Mouse (Mus musculus) intestine, embryonic 16.5 days (tissue): ENCODE data around the gene Rxfp2. TPM values are rescaled to one million over a fixed set of nuclear protein-coding genes. Genes with fewer than 3 reads are reported as not detected.

Experiments
- ATAC-seq: fragments of 200-750 bp; cut with Nextera tagmentation; 2 replicates; pipeline ENCODE4 v1.8.0; 2017; ENCODE audit warnings: moderate TSS enrichment, moderate library complexity
- H3K27ac ChIP-seq: fragments of 300-500 bp; sonication (generic); 2 replicates; pipeline ENCODE4 v1.5.1; 2014; ENCODE audit warnings: mild to moderate bottlenecking, low read length
- H3K27me3 ChIP-seq: fragments of 300-500 bp; sonication (generic); replicated peaks from 2 replicates; pipeline ENCODE4 v1.6.1; 2014; ENCODE audit warnings: low read length, control low read depth, mixed read lengths; ENCODE audit not compliant: control insufficient read depth, insufficient read depth
- H3K36me3 ChIP-seq: fragments of 300-500 bp; sonication (generic); 2 replicates; pipeline ENCODE4 v1.6.1; 2014; ENCODE audit warnings: low read length, control low read depth; ENCODE audit not compliant: control insufficient read depth, insufficient read depth
- H3K4me1 ChIP-seq: fragments of 300-500 bp; sonication (generic); 2 replicates; pipeline ENCODE4 v1.6.1; 2014; ENCODE audit warnings: low read length, control low read depth, mixed read lengths; ENCODE audit not compliant: control insufficient read depth, insufficient read depth
- H3K4me2 ChIP-seq: fragments of 300-500 bp; sonication (generic); 2 replicates; pipeline ENCODE4 v1.6.1; 2014; ENCODE audit warnings: low read depth, low read length, control low read depth
- H3K4me3 ChIP-seq: fragments of 300-500 bp; sonication (generic); 2 replicates; pipeline ENCODE4 v1.5.1; 2014; ENCODE audit warnings: mild to moderate bottlenecking, low read length
- H3K9ac ChIP-seq: fragments of 300-500 bp; sonication (generic); 2 replicates; pipeline ENCODE4 v1.6.1; 2014; ENCODE audit warnings: low read depth, low read length
- H3K9me3 ChIP-seq: fragments of 300-500 bp; sonication (generic); 2 replicates; pipeline ENCODE4 v1.6.1; 2016; ENCODE audit warnings: low read length, control low read depth; ENCODE audit not compliant: control insufficient read depth
- WGBS: fragments of 180-500 bp; shearing (Covaris S2); extraction: QIAGEN DNeasy Blood & Tissue Kit; methylation state at CpG from one replicate; pipeline ENCODE4 v1.1.7; 2014; 5-methylcytosine and 5-hydroxymethylcytosine counted together
- polyA plus RNA-seq: library from polyadenylated mRNA; unstranded; fragments of >200 nt; fragmentation: Nextera tagmentation; extraction: Ambion mirVana; gene quantifications from 2 replicates; pipeline ENCODE4 v1.2.1, GENCODE M21; 2015

Gene Rxfp2
- polyA plus RNA-seq, 1 experiment from 2014 or later: 0.15 TPM

DNA sequence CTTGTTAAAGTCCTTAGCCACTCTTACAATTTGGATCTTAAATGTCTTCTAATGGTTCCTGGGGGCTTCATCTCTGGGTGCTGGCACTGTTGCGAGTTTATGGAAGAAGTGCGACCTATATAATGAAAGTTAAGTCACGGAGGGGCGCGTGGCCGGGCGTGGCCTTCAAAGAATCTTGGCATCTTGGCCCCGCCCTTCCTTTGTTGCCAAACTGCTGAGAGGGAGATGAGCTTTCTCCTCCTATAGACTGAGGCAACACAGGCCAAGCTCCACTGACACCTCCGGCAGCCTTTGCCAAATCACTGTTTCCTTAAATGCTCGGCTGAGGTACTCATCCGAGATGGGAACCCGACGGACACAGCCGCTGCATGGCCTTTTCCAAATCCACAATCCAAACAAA lies 64.2 kb downstream of the Rxfp2 start:
- Histone ChIP-seq H3K36me3 (no peaks in the 10 kb centered on the region), H3K27me3 (no peaks in the 10 kb centered on the region)
- no peak for ATAC-seq

DNA sequence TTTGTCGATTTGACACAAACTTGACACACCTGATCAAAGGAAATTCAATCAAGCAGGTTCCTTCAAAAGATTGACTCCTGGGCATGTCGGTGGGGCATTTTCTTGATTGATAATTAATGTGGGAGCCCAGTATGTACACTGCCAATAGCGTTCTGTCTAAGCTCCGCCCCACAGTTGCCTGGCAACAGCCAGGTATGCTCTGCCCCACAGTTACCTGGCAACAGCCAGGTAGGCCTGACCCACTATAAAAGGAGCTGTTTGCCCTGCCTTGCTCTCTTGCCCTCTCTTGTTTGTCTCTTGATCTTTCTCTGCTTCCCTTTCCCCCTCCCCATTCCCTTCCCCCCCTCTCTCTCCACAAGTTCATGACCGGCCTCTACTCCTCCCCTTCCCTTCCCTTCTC lies 64.7 kb downstream of the Rxfp2 start:
- no peak overlapping the region for H3K27ac ChIP-seq
- no peak for ATAC-seq
- no peak overlapping the region for H3K9ac ChIP-seq
- no peaks in the 10 kb centered on the region for H3K36me3 ChIP-seq
- WGBS: 41% methylated on average over 5 of the region's 5 CpGs
- H3K4me3 ChIP-seq: no peak overlapping the region
- H3K9me3 ChIP-seq: no peaks in the 10 kb centered on the region
- no peaks in the 10 kb centered on the region for H3K27me3 ChIP-seq
- H3K4me2 ChIP-seq: no peak overlapping the region
- H3K4me1 ChIP-seq: 0 out of 2 replicates have a peak, but pooled peaks cover 3% of the 10 kb centered on the region

More for the DNA sequence above, 64.2 kb downstream of the Rxfp2 start:
- 79% methylated on average over 14 of the region's 14 CpGs for WGBS
- Histone ChIP-seq H3K27ac (no peak overlapping the region), H3K9me3 (no peaks in the 10 kb centered on the region), H3K4me3 (no peak overlapping the region), H3K4me1 (0 out of 2 replicates have a peak, but pooled peaks cover 3% of the 10 kb centered on the region), H3K4me2 (no peak overlapping the region), H3K9ac (no peak overlapping the region)

DNA sequence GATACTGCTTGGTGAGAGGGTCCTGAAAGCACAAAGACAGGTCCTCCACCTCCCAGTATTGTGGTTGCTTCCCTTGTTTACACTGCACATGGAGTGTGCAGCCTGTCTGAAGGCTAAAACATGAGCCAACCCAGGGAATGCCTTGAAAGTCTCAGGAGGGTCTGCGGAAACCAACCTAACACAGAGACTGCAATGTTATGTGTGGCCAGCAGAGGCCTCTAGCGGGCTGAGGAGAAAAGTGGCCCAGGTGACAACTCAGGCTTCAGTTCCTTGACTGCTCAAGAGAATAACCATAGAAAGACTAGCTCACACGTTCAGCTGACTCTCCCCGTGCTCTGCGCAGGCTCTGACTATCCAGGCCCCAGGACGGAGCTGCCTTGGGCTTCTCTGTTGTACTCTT lies 79.1 kb downstream of the Rxfp2 start:
- Histone ChIP-seq H3K4me3 (no peak overlapping the region), H3K27ac (no peak overlapping the region), H3K9ac (no peak overlapping the region), H3K27me3 (no peaks in the 10 kb centered on the region), H3K4me2 (no peak overlapping the region), H3K9me3 (no peaks in the 10 kb centered on the region), H3K4me1 (no peaks in the 10 kb centered on the region), H3K36me3 (no peaks in the 10 kb centered on the region)
- ATAC-seq: peak; percentile 52; the same call in 1 of the 2 replicates
- 5% methylated on average over 6 of the region's 6 CpGs for WGBS

DNA sequence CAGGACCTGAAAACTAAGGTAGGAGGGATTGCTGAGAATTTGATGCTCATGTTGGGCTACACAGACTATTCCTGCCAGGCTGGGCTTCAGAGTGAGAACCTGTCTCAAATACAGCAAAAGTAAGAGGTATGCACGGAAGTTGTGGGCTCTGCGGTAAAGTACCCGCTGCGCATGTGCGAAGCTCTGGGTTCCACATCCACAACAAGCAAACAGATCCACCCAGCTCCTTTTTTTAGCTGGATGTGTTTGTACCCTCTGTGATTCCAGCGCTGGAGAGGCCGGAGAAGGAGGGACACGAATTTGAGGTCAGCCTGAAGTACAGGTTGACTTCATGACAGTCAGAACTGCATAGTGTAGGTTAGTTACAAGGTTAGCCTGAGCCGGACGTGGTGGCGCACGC lies 80.3 kb downstream of the Rxfp2 start:
- no peak overlapping the region for H3K4me2 ChIP-seq
- H3K4me3 ChIP-seq: no peak overlapping the region
- ATAC-seq: no peak
- WGBS: 89% methylated on average over 12 of the region's 12 CpGs
- H3K4me1 ChIP-seq: no peaks in the 10 kb centered on the region
- no peaks in the 10 kb centered on the region for H3K9me3 ChIP-seq
- no peak overlapping the region for H3K27ac ChIP-seq
- H3K36me3 ChIP-seq: no peaks in the 10 kb centered on the region
- no peak overlapping the region for H3K9ac ChIP-seq
- no peaks in the 10 kb centered on the region for H3K27me3 ChIP-seq

DNA sequence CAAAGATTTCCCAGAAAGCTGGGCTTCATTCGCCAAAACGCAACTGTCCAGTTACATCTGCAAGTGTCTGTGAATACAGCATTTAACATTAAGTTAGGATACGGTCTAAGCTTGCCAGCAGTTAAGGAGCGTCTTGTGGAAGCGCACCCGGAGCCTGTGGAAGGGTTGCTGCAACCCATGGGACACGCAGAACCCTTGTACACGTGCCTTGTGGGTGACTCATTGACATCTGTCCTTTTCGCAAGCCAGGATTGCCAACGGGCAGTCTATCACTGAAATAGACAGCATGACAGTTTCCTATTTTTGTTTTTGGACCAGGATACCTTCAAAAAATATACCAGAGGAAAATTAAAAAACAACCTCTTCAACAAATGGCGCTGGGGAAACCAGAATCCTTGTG lies 83.3 kb downstream of the Rxfp2 start:
- H3K27me3 ChIP-seq: no peaks in the 10 kb centered on the region
- no peaks in the 10 kb centered on the region for H3K4me1 ChIP-seq
- H3K27ac ChIP-seq: no peak overlapping the region
- no peak overlapping the region for H3K4me2 ChIP-seq
- no peak overlapping the region for H3K9ac ChIP-seq
- no peaks in the 10 kb centered on the region for H3K36me3 ChIP-seq
- no peaks in the 10 kb centered on the region for H3K9me3 ChIP-seq
- H3K4me3 ChIP-seq: no peak overlapping the region
- no peak for ATAC-seq
- WGBS: 87% methylated on average over 11 of the region's 11 CpGs

DNA sequence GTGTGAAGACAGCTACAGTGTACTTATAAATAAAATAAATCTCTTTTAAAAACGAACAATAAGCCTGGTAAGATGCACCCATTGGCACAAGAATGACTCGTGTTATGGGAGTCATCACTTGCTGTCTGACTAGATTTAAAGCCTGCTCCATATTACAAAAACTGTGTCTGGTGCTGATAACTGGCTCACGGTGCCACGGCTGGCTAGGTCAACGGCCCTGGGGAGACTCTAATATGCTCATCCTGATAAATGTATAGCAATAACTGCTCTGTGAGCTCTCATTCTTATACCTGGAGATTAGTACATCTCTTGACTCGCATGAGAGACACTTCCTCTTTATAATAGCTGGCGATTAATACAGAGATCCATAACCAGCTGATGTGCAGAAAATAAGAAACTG lies 87.9 kb downstream of the Rxfp2 start:
- Histone ChIP-seq H3K27me3 (no peaks in the 10 kb centered on the region), H3K9ac (no peak overlapping the region), H3K4me1 (no peaks in the 10 kb centered on the region), H3K9me3 (no peaks in the 10 kb centered on the region), H3K27ac (no peak overlapping the region), H3K36me3 (no peaks in the 10 kb centered on the region), H3K4me3 (no peak overlapping the region), H3K4me2 (no peak overlapping the region)
- no peak for ATAC-seq
- WGBS: 87% methylated on average over 7 of the region's 7 CpGs

DNA sequence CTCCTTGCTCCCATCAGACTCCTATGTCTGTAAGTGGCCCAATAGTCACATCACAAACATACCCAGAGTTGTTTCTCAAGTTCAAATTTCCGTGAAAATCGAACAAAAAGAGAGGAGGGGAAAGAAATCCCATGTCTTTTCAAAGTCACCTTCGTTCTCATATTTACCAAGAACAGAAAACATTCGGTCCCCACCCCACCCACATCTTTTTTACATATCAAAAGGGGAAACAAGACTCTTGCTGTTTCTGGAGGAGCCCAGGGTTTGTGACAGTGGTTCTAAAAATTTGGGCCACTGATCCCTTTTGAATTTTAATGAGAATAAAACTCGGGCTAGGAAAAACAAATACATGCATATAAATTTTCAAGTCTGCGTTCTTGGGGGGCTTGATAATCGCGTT lies 92.8 kb downstream of the Rxfp2 start:
- no peak overlapping the region for H3K27ac ChIP-seq
- H3K4me2 ChIP-seq: no peak overlapping the region
- no peak for ATAC-seq
- no peaks in the 10 kb centered on the region for H3K36me3 ChIP-seq
- 55% methylated on average over 8 of the region's 8 CpGs for WGBS
- H3K4me1 ChIP-seq: no peaks in the 10 kb centered on the region
- H3K27me3 ChIP-seq: no peaks in the 10 kb centered on the region
- no peaks in the 10 kb centered on the region for H3K9me3 ChIP-seq
- H3K9ac ChIP-seq: no peak overlapping the region
- no peak overlapping the region for H3K4me3 ChIP-seq

DNA sequence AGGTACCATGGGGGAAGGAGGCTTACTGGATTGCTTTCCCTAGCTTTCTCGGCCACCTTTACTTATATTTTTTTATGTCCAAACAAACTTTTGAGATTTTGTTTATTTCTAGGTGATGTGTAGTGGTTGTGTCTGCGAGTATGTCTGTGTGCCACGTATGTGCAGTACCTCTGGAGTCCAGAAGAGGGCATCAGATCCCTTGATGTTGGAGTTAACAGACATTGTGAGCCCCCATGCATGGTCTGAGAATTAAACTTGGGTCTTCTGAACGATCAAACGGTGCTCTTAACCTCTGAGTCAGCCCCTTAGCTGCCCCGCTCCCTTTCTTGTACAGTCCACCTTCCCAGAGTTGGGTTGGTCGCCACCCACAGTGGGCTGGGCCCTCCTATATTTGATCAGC lies 95.5 kb downstream of the Rxfp2 start:
- Histone ChIP-seq H3K27ac (no peak overlapping the region), H3K4me2 (no peak overlapping the region), H3K9ac (no peak overlapping the region), H3K4me3 (no peak overlapping the region), H3K36me3 (no peaks in the 10 kb centered on the region), H3K9me3 (no peaks in the 10 kb centered on the region), H3K4me1 (0 out of 2 replicates have a peak, but pooled peaks cover 2% of the 10 kb centered on the region), H3K27me3 (no peaks in the 10 kb centered on the region)
- no peak for ATAC-seq
- WGBS: 78% methylated on average over 7 of the region's 7 CpGs

DNA sequence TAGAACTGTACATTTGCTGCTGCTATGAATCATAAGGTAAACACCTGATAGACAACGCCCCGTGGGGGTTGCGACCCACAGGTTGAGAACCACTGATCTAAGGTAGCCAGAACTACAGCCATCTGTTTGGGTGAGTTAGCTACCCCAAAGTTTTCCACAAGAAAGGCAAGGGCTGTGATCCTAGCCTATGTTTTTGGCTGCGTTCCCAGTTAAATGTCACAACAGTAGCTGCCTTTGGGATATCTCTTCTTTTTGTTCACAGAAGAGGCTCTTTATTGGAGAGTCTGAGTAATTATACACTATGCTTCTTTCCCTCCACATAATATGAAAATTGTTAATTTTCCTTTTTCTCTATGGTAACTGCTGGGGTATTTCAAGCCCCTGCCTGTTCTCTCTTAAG lies 96.3 kb downstream of the Rxfp2 start:
- Histone ChIP-seq H3K4me3 (no peak overlapping the region), H3K27ac (no peak overlapping the region), H3K36me3 (no peaks in the 10 kb centered on the region), H3K4me1 (0 out of 2 replicates have a peak, but pooled peaks cover 6% of the 10 kb centered on the region), H3K9ac (no peak overlapping the region), H3K4me2 (no peak overlapping the region), H3K9me3 (no peaks in the 10 kb centered on the region), H3K27me3 (no peaks in the 10 kb centered on the region)
- ATAC-seq: no peak
- 77% methylated on average over 4 of the region's 4 CpGs for WGBS
